Mouse (Mus musculus): ENCODE measurements around the gene Hhipl2.
"Not testable (repeated sequence)": the region's sequence is repeated elsewhere in the genome, so short reads cannot be mapped to it uniquely, and the experiment has no call there.

The Hhipl2 gene

GRCm38 (mm10) chr1:183417873-183418272 lies at the start of gene Hhipl2:
TSS of gene Hhipl2 (plus strand) at chr1:183418215.
- no peak for DNase-seq (ENCODE audit: low spot score in 2 of 2)

- no peak for DNase-seq (ENCODE audit: low spot score in 2 of 2)
These were observed 49.2 kb upstream of the Hhipl2 start for GRCm38 (mm10) chr1:183368601-183369400.

GRCm38 (mm10) chr1:183369427-183370014 lies 48.5 kb upstream of the Hhipl2 start, which contains the start of gene Mia3:
TSS of gene Mia3 (minus strand) at chr1:183369553.
- DNase-seq (ENCODE audit: low spot score in 2 of 2): peak; percentile 94

GRCm38 (mm10) chr1:183374728-183375127 lies 43.3 kb upstream of the Hhipl2 start:
- DNase-seq (ENCODE audit: low spot score in 2 of 2): no peak

GRCm38 (mm10) chr1:183377045-183377444 lies 41.0 kb upstream of the Hhipl2 start:
- DNase-seq (ENCODE audit: low spot score in 2 of 2): no peak

- peak; percentile 70 for DNase-seq (ENCODE audit: low spot score in 2 of 2)
These were observed 39.6 kb upstream of the Hhipl2 start for GRCm38 (mm10) chr1:183378321-183378941.

GRCm38 (mm10) chr1:183379376-183379775 lies 38.6 kb upstream of the Hhipl2 start:
- DNase-seq (ENCODE audit: low spot score in 2 of 2): not testable (repeated sequence)

GRCm38 (mm10) chr1:183381816-183382215 lies 36.2 kb upstream of the Hhipl2 start:
- DNase-seq (ENCODE audit: low spot score in 2 of 2): no peak

- no peak for DNase-seq (ENCODE audit: low spot score in 2 of 2)
These were observed 35.4 kb upstream of the Hhipl2 start for GRCm38 (mm10) chr1:183382621-183383020.

GRCm38 (mm10) chr1:183387421-183387820 lies 30.6 kb upstream of the Hhipl2 start:
- DNase-seq (ENCODE audit: low spot score in 2 of 2): not testable (repeated sequence)

- DNase-seq (ENCODE audit: low spot score in 2 of 2): peak; percentile 85 to 86
These were observed 29.3 kb upstream of the Hhipl2 start, which contains the start of gene Taf1a for GRCm38 (mm10) chr1:183388426-183389406. TSS of gene Taf1a (plus strand) at chr1:183388981.

GRCm38 (mm10) chr1:183403396-183403795 lies 14.6 kb upstream of the Hhipl2 start:
- DNase-seq (ENCODE audit: low spot score in 2 of 2): no peak

- no peak for DNase-seq (ENCODE audit: low spot score in 2 of 2)
These were observed 3.8 kb upstream of the Hhipl2 start for GRCm38 (mm10) chr1:183414081-183414727.

GRCm38 (mm10) chr1:183419741-183420140 lies 1.7 kb downstream of the Hhipl2 start:
- DNase-seq (ENCODE audit: low spot score in 2 of 2): no peak

- DNase-seq (ENCODE audit: low spot score in 2 of 2): no peak
These were observed 2.3 kb downstream of the Hhipl2 start for GRCm38 (mm10) chr1:183420296-183420695.

GRCm38 (mm10) chr1:183424100-183424499 lies 6.1 kb downstream of the Hhipl2 start:
- DNase-seq (ENCODE audit: low spot score in 2 of 2): no peak

- DNase-seq (ENCODE audit: low spot score in 2 of 2): no peak
These were observed 16.9 kb downstream of the Hhipl2 start for GRCm38 (mm10) chr1:183434918-183435317.

- peak; percentile 91 for DNase-seq (ENCODE audit: low spot score in 2 of 2)
These were observed 21.0 kb downstream of the Hhipl2 start for GRCm38 (mm10) chr1:183439036-183439435.

GRCm38 (mm10) chr1:183442015-183442774 lies 24.2 kb downstream of the Hhipl2 start:
- DNase-seq (ENCODE audit: low spot score in 2 of 2): peak; percentile 34 to 73

GRCm38 (mm10) chr1:183453066-183453465 lies 35.1 kb downstream of the Hhipl2 start:
- DNase-seq (ENCODE audit: low spot score in 2 of 2): no peak

Data from heart, adult 9 months (tissue).